Mouse (Mus musculus): ENCODE results near the gene Scml2. TPM values are rescaled to one million over a fixed set of nuclear protein-coding genes. Genes with fewer than 3 reads are reported as not detected.

The Scml2 gene
- 11.3 TPM for polyA plus RNA-seq (2014; fragmentation: Illumina TruSeq; extraction: RNeasy Lipid Tissue Mini Kit (QIAGEN cat#74804))

GRCm38 (mm10) chrX:161116893-161117292 lies at the start of gene Scml2:
Scml2 (plus strand) TSS chrX:161117193.

GRCm38 (mm10) chrX:161287156-161287555 lies 170.2 kb downstream of the Scml2 start, which contains the start of gene Gm15262:
Gm15262 (plus strand) TSS chrX:161287456.

Other genes with a start within 250 kb of the Scml2 start
- gene Gja6, start 210.1 kb upstream of the Scml2 start, polyA plus RNA-seq (2014; fragmentation: Illumina TruSeq; extraction: RNeasy Lipid Tissue Mini Kit (QIAGEN cat#74804)): 0.29 TPM
- 24.4 TPM for gene Cdkl5, start 122.5 kb upstream of the Scml2 start, polyA plus RNA-seq (2014; fragmentation: Illumina TruSeq; extraction: RNeasy Lipid Tissue Mini Kit (QIAGEN cat#74804))
- gene Gm15262, start 170.3 kb downstream of the Scml2 start, polyA plus RNA-seq (2014; fragmentation: Illumina TruSeq; extraction: RNeasy Lipid Tissue Mini Kit (QIAGEN cat#74804)): 0.26 TPM

All from ovary, adult 10 weeks (tissue).